Mouse (Mus musculus): ENCODE results near the gene Hs3st4.

Gene Hs3st4

DNA sequence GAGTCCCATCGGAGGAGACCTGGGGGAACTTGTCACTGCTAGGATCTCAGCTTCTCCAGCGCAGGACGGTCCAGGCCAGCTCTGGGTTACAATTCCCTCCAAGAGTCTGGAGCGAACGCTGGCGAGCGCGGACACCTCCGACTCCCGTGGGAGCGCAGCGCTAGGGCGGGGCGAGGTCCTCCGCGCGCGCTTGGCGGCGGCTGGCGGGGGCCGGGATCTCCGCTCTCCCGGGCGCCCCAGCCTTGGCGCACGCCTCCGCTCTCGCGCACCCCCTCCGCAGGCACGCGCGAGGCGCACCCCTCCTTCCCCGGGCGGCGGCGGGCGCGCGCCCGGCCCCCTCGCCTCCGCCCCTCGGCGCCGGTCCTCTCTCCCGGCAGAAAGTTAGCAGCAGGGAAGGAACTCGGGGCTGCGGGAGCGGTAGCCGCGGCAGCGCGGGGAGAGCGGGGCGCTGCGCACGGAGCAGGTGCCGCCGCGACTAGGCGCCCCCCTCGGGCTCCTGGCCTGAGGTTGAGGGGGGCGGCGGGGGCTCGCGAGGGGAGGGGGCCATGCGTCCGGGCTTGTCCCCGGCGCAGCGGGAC is at the start of gene Hs3st4:
Gene Hs3st4, plus strand, starts transcription at position 409 of the 578 bp plus-strand sequence.
- no peak for DNase-seq (ENCODE audit: low read depth, low spot score)

DNA sequence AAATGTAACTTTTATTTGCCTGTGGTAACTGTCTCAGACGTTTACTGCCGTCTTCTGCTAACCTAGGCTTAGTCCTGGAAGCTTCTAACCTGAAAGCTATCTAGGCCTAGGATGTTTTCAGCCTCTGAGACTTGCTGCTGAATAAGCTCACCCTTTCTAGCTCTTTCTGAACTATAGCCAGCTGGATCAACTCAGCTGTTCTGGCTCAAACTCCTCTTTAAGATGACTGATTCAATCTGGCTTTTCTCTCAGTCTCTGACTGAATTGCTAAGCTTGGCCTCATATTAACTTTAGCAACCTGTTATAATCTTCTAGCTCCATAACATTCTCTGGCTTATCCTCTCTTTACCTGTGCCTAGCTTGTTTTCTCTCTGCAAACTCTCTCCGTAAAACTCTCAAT is 35.8 kb upstream of the Hs3st4 start:
- no peak for DNase-seq (ENCODE audit: low read depth, low spot score)

DNA sequence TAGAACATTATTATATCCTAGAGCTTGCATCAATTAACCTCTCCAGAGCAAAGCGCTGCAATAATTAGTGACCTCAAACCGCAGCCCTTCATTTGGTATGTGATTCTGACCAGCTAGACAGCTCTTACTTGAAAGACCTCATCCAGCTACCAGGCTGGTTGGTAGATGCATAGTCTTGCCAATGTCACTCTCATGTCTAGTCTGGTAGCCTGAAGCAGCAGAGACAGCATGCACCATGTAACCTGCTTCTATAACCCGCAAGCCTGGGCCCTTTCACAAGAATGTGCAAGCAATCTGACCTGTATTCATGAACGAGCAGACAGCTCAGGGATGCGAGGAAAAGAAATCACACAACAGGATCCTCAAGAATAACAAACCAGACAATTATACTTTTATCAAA is 19.6 kb upstream of the Hs3st4 start:
- DNase-seq (ENCODE audit: low read depth, low spot score) = no peak

DNA sequence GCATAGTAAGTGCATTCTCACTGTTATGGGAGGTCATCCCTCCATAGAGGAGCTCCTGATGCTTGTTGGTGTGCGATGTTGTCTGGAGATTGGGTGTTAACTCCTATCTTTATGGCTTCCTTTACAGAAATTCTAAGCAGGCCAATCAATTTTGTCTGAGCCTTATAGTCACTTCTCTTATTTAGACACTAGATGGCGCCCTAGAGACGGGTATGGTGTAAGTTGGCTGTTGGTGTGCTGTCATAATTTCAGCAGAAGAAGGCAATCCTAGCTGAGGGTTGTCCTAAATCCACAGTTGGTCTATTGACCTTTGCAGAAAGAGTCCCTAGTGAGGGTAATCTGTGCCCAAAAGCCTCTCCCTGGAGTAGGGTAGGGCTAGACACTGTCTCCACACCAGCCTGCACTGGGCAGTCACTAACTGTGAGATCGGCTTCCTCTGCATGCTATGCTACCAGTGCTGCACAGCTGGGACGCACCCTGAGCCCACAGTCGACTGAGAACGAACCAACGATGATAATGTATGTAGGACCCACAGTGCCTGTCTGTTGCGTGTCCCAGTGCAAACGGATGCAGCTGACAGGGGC is 18.0 kb upstream of the Hs3st4 start:
- DNase-seq (ENCODE audit: low read depth, low spot score) = no peak

DNA sequence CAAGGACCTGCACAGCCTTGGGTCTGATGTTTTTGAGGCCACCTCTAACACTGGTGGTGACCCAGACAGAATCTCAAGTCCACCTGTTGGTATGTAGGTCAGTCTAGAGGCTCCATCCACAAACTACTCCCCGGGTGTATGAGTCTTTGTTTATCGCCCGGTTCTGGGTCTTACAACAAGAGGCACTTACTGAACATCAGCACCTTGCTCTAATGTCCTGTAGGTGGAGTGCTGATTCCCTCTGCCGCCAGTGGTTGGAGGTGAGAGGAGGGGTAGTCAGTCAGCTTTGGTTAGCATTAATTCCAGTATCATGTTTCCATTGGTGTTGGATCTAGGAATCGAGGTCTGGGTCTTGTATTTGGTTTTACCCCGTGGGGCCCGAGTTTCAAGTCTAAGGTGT is 17.2 kb upstream of the Hs3st4 start:
- no peak for DNase-seq (ENCODE audit: low read depth, low spot score)

DNA sequence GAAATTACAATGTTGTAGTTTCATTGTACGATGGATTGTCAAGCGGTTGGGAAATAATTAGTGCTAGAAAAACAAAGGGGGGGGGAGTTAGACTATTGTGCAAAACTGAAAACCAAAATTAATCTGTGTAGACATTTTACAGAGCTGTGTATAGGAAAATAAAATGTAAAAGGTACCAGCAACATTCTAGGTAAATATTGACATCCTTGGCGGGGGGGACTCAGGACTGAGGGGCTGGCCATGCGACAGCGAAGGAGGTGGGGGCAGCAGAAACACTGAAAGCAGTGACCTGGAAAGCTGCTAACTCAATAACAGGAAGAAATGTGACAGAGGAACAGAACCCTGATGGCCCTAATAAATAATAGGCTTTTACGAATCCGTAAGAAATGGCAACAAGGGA is 7.2 kb upstream of the Hs3st4 start:
- no peak for DNase-seq (ENCODE audit: low read depth, low spot score)

DNA sequence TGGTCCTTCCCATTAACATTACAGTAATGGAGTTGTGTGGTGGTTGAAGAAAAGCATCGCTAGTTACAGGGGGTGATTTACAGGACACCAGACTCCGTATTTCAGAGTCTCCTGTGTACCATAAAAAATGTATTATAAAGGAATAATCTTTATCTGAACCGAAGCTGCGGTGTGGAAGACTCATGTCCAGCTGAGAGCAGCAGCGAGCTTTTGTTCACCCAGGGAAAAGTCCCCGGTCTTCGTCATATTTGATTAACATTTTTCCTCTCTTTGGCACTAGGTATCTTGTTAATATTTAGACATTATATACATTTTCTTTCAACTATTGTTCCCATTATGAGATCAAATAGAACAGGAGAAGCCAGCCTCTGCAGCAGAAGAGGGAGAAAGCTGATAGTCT is 1.2 kb upstream of the Hs3st4 start:
- DNase-seq (ENCODE audit: low read depth, low spot score) = no peak

DNA sequence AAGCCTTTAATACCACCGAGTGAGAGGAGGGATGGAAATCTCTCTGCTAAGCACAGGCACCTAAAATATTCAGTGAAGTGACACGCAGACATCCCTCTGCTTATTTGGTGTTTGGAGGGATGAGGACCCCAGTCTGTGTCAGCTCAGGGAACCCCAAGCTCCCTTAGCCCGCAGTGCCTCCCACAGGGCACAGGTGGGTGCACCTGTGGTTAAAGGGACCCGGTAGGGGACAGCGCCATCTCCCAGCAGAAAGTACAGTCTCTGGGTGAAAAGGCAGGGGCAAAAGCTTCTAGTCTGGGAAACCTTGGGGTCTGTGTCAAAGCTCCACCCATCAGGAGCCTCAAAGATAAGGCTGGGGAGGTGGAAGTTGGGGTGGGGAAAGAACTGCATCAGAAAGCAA is 659 bp upstream of the Hs3st4 start:
- no peak for DNase-seq (ENCODE audit: low read depth, low spot score)

DNA sequence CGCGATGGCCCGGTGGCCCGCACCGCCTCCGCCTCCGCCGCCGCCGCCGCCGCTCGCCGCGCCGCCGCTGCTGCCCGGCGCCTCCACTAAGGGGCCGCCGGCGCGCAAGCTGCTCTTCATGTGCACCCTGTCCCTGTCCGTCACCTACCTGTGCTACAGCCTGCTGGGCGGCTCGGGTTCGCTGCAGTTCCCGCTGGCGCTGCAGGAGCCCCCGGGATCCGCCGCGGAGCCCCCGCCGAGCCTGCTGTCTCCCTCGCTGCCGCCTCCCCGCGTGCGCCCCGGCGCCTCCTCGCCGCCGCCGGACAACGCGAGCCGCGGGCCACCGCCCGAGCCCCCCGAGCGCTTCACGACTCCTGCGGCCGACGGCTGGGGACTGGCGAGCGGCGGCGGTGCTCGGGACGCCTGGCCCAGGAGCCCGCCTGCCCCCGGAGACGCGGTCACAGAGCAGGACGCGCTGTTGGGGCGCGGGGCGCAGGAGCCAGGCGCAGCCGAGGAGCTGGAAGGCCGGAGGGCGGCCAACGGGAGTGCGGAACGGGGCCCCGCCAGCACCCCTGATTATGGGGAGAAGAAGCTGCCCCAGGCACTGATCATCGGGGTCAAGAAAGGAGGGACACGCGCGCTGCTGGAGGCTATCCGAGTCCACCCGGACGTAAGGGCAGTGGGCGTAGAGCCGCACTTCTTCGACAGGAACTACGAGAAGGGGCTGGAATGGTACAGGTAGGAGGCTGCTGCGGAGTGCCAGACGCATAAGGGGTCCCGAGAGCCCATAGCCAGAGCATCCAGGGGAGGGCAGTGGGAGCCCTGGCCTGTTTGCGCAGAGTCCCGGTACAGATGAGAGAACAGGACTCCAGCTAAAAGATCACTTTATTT is 743 bp downstream of the Hs3st4 start:
- DNase-seq (ENCODE audit: low read depth, low spot score) = no peak

DNA sequence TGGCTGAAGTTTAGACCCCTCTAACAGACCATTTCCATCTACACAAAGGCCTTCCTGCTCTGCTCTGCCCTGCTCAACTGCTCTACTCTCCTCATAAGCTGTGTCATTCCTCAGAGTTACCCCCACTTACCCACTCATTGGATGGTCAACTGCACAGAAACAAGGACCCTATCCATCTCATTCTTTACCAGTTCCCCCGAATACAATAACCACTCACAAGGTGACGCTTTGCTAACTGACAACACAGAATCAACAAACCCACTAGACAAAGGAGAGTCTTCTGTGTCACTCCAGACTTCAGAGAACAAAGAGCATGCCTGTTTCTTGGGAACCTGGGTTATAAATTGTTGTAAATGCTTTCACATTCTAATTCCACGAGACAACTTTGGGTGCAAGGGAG is 9.5 kb downstream of the Hs3st4 start:
- DNase-seq (ENCODE audit: low read depth, low spot score) = no peak

DNA sequence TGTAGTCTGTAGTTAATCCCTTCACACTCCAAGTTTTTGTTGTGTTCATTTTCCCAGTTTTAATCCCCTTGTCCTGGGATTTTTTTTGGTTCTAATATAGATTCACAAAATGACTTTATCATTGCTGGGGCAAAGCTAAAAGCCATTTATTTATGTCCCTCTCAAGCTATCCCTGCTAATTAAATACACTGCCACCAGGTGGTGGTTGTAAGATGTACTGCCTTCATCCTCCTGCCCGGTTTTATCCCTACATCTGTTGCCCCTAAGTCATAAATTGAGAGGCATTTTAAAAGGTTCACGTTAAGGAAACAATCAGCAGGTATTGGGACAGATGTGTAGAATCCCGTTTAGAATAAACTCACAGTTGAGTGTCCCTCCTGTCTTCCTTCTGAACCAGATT is 14.6 kb downstream of the Hs3st4 start:
- no peak for DNase-seq (ENCODE audit: low read depth, low spot score)

DNA sequence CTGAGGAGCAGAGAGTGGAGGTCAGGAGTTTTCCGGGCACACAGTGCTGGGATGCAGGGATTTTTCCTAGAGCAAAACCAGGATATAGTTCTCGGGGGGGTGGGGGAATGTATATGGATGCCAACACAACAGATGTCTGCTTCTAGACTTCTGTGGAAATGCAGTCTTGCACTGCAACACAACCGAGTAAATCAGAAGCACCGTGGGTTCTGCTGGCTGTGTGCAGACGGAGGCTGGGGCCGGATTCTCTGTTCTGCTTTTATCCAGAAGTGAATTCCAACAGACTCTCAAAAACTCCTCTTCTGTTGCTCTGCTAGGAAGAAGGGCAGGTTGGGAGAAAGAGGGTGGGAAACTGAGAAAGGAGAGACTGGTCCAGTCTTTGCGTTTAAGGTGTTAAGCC is 15.9 kb downstream of the Hs3st4 start:
- no peak for DNase-seq (ENCODE audit: low read depth, low spot score)

DNA sequence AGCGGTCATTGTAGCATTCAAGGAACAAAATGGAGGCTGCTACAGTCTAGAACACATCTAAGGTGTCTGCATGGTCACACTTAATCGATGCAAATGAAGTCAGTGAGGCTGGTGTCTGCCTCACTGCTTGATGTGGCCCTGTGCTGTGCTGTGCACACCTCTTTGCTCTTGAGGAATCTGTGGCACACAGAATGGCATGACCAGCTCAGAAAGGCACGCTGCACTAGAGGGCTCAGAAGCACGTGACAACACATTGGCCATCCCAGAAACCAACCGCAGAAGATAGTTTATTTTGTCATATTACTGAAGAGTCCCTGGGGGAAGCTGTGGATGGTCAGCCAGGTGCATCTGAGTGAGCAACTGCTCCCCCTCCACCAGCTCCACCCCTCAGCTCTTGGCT is 44.2 kb downstream of the Hs3st4 start:
- no peak for DNase-seq (ENCODE audit: low read depth, low spot score)

DNA sequence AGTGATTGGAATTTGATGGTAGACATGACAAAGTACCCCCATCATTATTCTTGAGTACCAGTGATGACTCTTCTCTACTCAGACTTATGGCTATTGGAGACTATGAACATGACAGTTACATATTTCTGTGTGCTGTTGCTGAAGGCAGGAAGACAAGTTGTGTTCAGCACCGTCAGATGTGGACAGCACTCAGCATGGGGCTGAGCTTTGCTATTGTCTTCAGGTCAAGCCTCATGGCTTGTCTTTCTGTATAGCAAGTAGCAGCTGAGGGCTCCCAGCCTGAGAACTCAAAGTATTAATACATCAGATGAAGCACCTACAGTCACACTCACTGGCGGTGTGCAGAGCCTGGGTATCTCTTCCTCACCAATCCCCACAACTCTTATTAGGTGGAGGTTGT is 49.6 kb downstream of the Hs3st4 start:
- no peak for DNase-seq (ENCODE audit: low read depth, low spot score)

DNA sequence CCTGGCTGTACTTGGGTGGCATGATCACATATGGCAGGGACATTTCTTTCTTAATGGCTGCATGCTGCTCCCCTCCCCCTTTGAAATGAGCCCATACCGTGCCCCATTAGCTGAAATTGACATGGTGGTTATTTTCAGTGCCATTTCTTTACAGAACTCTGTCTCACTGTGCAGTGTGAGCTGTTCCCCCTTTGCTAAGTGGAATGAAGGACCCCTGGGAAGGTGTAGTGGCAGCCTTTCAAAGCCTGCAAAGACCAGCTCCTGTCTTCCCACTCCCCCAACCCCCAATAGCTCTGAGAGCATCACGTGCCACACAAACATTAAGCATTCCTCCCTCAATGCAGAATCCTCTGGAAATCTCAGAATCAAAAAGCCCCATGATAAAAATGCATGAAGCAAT is 50.7 kb downstream of the Hs3st4 start:
- no peak for DNase-seq (ENCODE audit: low read depth, low spot score)

DNA sequence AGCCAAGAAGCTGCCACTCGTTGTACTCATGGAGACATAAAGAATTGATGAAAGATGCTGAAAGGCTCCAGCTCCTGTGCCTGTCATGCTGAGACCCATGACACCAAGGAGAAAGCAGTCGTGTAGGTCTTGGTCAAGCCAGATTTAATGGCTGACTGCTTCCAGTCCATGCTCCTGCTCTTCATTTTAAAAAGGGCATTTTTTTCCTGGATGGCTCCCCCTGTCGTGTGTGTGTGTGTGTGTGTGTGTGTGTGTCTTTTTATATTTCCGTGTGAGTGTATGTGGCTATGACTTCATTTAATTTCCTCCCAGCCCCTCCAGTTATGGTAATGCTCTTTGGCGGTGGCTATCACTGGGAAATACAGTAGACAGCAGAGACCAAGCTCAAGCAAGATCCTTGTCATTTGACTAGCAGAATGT is 54.6 kb downstream of the Hs3st4 start:
- DNase-seq (ENCODE audit: low read depth, low spot score) = no peak

DNA sequence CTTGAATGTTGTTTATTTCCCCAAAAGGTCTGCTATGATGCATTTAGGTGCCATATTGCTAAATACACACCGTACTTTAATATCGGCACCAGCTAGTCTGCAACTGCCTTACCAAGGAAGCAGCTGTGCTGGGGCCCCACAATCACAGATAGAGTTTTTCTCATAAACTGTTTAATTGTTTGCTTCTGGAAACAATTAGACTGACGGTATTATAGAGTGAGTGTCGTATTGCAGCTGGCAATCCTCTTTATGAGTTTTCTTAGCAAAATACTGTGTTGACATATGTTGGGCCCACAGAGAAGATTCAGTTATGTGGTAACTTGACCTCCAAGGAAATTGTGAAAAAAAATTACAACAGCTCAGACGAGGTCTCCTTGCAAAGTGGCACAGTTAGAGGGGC is 56.5 kb downstream of the Hs3st4 start:
- DNase-seq (ENCODE audit: low read depth, low spot score) = no peak

DNA sequence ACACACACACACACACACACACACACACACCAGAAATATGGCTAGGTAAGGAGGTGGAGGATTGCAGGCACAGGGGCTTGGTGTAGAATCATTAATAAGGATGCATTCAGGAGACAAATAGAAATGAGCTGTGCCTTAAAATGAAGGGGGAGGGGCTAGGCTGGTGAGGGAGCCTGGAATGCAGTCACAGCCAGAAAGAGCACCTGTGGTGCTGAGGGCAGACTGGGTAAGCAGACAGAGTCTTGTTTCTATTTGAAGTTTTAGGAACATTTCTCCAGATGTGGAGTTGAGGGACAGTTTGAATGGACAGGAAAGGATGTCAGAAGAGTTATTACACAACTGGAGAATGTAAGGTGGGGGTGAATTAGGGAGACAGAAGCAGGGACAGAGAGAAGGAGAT is 64.7 kb downstream of the Hs3st4 start:
- no peak for DNase-seq (ENCODE audit: low read depth, low spot score)

DNA sequence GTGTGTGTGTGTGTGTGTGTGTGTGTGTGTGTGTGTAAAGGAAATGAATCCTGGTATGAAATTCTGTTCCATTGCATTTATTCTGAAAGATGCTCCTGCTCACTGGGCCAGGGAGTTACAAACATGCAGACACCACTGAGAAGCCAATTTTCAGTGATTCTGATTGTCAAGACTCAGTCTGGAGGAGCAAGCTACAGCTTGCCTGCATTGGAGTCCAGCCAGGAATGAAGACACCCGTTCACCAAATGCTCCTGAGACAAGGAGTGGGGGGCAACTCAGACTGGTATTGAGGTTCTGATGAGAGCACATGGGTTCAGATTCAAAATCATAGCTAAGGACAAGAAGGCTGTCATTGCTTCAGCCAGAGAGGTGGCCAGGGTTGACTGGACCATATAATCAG is 66.3 kb downstream of the Hs3st4 start:
- DNase-seq (ENCODE audit: low read depth, low spot score) = no peak

DNA sequence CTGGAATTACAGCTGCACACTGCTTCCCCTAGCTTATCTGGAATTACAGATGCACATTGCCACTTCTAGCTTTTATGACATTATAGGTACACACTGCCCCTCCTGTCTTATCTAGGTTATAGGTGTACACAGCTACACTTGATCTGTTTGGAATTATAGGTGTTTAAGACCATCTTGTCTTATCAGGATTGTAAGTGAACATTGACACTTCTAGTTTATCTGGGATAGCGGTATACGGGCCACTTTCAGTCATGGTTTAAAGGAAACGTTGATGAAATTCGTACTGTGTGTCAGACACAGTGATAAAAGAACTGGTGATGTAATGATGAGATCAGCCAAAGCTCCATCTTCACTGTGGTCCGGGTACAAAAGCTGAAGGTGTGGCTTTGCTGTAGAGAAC is 67.8 kb downstream of the Hs3st4 start:
- no peak for DNase-seq (ENCODE audit: low read depth, low spot score)

DNA sequence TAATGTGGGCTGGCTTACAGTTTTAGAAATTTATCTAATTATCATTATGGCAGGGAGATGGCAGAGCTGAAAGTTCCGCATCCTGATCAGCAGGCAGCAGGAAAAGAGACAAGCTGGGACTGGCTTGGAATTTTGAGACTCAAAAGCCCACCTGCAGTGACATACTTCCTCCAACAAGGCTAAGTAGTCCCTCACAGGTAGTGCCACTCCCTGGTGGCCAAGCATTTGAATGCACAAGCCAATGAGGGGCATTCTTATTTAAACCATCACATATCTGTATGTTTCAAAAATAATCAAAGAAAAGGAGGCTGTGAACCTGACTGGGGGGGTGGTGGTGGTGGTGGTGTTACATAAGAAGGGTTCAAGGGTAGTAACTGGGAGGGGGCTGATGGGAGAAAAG is 101.1 kb downstream of the Hs3st4 start:
- no peak for DNase-seq (ENCODE audit: low read depth, low spot score)

DNA sequence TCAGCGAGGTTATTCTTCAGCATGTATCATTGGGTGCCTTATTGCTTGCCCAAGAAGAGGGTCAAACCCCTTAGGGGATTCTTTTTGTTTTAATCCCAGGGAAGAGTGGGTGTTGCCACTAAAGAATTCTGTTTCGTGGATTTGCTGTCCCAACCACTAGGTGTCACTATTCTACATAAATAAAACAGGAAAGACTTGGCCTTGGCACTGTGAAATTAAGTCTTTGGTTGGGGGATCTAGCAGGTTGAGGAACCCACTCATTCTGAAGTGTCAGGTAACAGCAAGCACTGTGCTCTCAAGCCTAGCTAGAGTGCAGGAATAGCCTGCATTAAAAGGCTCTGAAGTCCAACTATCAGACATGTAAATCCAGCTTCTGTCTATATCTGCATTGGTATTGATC is 146.3 kb downstream of the Hs3st4 start:
- DNase-seq (ENCODE audit: low read depth, low spot score) = no peak

DNA sequence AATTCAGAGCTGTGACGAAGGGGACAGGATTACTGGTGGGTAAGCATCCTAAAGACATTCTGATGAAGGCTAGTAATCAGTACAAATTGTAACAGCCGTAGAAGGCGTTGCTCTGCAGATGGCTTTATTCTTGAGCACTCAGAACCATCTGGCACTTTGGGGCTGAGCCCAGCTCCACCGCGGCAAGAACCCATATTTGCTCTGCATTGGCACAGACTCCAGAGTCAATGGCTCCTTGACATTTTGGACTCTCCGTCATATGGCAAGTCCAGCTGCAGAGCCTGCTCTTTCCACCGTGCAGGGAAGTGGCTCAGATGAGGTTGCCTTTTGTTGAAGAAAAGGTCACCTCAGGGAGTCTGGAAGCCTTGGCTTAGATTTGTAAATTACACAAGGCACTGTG is 148.6 kb downstream of the Hs3st4 start:
- no peak for DNase-seq (ENCODE audit: low read depth, low spot score)
